Mouse (Mus musculus): ENCODE results near the gene Slc45a2. TPM values are rescaled to one million over a fixed set of nuclear protein-coding genes. Genes with fewer than 3 reads are reported as not detected.
"Not testable (repeated sequence)": the region's sequence is repeated elsewhere in the genome, so short reads cannot be mapped to it uniquely, and the experiment has no call there.

The Slc45a2 gene
- total RNA-seq (2017), result not detected in 3 replicates

- no peak for ATAC-seq (replicated peaks; ENCODE audit: insufficient number of reproducible peaks, low FRiP score, low TSS enrichment, poor library complexity, severe bottlenecking)
Observed at GRCm38 (mm10) chr15:11000421-11000820, at the start of gene Slc45a2. TSS of gene Slc45a2 (plus strand) at chr15:11000721.

- ATAC-seq (replicated peaks; ENCODE audit: insufficient number of reproducible peaks, low FRiP score, low TSS enrichment, poor library complexity, severe bottlenecking), result no peak
Observed at GRCm38 (mm10) chr15:10951951-10952759, 48.4 kb upstream of the Slc45a2 start, which contains the start of gene C1qtnf3. TSS of gene C1qtnf3 (plus strand) at chr15:10952332.

DNA sequence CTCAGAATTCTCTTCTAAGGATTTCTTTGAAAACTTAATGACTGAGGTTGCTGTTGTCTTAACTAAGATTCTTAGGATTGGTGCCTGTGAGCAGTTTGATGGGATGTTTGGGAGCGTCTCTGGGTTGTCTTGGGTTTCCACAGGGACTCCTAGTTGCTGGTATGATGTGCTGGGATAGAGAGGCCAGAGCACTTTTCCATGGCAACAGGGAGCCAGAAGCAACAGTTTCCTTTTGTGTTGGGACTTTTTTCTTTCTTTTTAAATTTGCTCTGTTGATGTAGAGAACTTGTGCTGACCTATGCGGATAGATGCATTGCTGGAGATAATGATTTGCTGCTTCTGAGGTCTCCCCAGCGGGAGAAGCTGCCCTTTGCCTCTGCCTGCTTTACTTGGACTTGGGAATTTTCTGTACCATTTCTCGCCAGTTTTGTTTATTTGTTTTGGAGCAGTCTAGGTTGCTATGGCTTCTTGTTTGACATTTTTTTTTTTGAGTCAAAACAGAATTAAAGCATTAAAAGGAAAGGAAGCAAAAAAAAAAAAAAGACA lies 47.7 kb upstream of the Slc45a2 start:
- ATAC-seq (replicated peaks; ENCODE audit: insufficient number of reproducible peaks, low FRiP score, low TSS enrichment, poor library complexity, severe bottlenecking), result no peak

- no peak for ATAC-seq (replicated peaks; ENCODE audit: insufficient number of reproducible peaks, low FRiP score, low TSS enrichment, poor library complexity, severe bottlenecking)
Observed at GRCm38 (mm10) chr15:10953465-10953864, 47.1 kb upstream of the Slc45a2 start.

DNA sequence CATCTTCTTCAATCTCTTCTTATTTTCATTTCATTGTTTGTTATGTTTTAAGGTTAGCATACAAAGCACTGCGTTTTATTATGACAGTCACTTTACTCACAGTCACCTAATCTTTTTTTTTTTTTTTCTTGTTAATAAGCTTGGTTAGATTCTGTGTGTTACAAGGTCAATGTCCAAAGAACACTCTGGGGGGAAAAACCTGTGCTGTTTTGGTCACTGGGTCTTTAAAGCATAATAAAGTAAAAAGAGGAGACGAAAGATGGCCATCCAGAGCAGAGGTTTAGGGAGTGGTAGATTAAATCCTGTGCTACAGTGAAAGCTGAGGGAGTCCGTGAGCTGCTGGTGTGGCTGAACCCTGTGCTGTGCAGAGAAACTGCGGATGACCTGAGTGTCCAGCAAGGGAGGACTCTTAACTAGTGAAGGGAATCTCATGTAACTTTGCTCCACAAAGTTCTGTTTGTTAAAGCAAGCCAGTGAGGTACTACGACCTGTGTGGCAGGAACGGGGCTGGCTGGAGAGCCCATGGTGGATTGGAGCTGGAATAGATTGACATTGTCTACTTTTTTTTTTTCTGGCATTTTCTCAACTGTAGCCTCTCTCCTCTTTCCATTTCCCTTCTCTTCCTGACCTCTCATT lies 46.0 kb upstream of the Slc45a2 start:
- no peak for ATAC-seq (replicated peaks; ENCODE audit: insufficient number of reproducible peaks, low FRiP score, low TSS enrichment, poor library complexity, severe bottlenecking)

DNA sequence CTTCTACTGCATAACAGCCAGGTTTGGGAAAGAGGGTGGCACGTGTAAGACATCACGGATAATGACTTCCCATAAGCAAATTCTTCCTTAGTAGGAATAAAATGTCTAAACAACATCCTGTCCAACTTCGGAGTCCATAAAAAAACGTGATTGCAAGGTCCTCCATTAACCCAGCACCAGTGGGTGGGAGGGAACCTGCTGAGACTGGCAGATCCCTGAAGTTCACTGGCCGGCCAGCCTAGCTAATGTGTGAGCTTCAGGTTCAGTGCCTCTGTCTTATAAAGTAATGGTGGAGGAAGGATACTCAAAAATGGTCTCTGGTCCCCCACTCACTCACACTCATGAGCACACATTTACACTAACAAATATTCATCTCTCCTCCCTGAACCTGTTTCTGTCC lies 45.4 kb upstream of the Slc45a2 start:
- ATAC-seq (replicated peaks; ENCODE audit: insufficient number of reproducible peaks, low FRiP score, low TSS enrichment, poor library complexity, severe bottlenecking), result no peak

GRCm38 (mm10) chr15:10956706-10957105 lies 43.8 kb upstream of the Slc45a2 start:
- ATAC-seq (replicated peaks; ENCODE audit: insufficient number of reproducible peaks, low FRiP score, low TSS enrichment, poor library complexity, severe bottlenecking), result no peak

DNA sequence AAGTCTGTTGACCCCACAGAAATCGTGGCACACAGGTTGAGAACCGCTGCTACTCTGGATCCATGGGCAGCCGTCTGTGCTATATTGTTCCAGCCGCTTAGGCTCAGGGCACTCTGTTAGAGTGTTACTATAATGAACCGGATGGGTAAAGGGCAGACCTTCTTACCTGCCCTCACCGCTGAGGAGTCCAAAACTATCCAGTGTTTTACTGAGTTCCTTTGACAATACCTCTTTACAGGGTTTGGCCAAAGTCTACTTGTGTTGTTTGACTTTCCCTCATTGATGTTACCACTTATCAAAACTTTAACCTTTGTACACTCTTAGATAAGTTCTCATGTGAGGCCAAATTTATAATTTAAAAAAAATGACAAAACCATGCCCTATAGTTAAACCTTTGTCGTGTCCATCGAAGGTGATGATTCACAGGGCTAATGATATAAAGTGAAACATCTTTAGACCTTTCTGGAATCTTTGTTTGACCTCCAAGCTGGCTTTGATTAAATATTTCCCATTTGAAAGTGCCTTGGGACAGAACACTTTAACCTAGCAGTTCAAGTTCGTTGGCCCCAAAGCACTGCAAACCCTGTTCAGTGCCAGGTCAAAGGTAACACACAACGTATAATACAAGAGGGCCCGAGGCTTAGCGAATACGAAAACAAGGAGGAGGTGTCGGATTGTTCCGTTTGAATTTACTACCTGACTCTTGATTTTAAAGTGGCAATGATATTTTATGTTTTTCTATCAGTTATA lies 41.1 kb upstream of the Slc45a2 start:
- ATAC-seq (replicated peaks; ENCODE audit: insufficient number of reproducible peaks, low FRiP score, low TSS enrichment, poor library complexity, severe bottlenecking), result no peak

- ATAC-seq (replicated peaks; ENCODE audit: insufficient number of reproducible peaks, low FRiP score, low TSS enrichment, poor library complexity, severe bottlenecking), result no peak
Observed at GRCm38 (mm10) chr15:10960267-10960666, 40.3 kb upstream of the Slc45a2 start.

GRCm38 (mm10) chr15:10962601-10963000 lies 37.9 kb upstream of the Slc45a2 start:
- no peak for ATAC-seq (replicated peaks; ENCODE audit: insufficient number of reproducible peaks, low FRiP score, low TSS enrichment, poor library complexity, severe bottlenecking)

DNA sequence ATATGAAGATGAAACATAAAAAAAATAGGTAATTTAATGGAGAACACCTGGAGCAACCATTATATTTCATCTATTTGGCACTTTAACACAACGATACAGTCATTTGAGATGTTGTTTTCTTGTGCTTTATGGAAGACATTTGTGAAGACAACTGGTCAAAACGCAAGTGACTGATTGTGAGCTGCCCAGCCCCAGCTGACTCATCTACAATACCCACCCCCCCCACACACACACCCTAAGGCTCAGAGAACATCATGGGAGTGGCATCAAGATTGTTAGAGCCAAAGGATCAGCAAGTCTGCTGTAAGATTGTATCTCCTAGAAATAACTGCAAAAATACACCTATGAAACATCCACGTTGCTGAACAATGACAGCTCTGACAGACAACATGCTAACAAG lies 31.1 kb upstream of the Slc45a2 start:
- no peak for ATAC-seq (replicated peaks; ENCODE audit: insufficient number of reproducible peaks, low FRiP score, low TSS enrichment, poor library complexity, severe bottlenecking)

- no peak for ATAC-seq (replicated peaks; ENCODE audit: insufficient number of reproducible peaks, low FRiP score, low TSS enrichment, poor library complexity, severe bottlenecking)
Observed at GRCm38 (mm10) chr15:10970777-10971176, 29.7 kb upstream of the Slc45a2 start.

- ATAC-seq (replicated peaks; ENCODE audit: insufficient number of reproducible peaks, low FRiP score, low TSS enrichment, poor library complexity, severe bottlenecking), result no peak
Observed at GRCm38 (mm10) chr15:10977151-10977550, 23.4 kb upstream of the Slc45a2 start.

- ATAC-seq (replicated peaks; ENCODE audit: insufficient number of reproducible peaks, low FRiP score, low TSS enrichment, poor library complexity, severe bottlenecking), result no peak
Observed at GRCm38 (mm10) chr15:10980712-10981111, 19.8 kb upstream of the Slc45a2 start.

DNA sequence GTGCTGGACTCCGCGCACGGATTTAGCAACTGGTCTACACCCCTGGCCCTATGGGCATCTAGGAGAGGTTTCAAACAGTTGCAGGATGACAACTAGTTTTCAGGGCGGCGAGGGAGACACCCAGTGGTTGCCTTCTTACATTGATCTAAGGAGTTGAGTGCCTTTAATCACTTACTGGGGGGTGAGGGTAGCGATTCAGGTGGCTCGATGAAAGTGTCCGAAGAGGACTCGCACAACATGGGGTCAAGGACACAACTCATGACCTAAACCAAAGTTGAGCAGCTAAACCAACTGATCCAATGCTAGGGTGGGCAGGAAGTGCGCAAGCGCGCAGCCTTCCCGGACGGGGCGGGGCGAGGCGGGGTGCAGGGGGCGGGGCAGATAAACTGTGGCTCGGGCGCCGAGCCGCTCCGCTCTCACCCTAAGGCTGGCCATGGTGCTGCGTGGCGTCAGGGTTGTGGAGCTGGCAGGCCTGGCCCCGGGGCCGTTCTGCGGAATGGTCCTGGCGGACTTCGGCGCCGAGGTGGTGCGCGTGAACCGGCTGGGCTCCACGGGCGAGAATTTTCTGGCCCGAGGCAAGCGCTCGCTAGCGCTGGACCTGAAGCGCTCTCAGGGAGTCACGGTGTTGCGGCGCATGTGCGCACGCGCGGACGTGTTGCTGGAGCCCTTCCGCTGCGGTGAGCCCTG lies 19.0 kb upstream of the Slc45a2 start, which contains the start of gene Amacr:
Amacr (plus strand) TSS at position 380 of the 687 bp plus-strand sequence.
- peak; percentile 80 for ATAC-seq (replicated peaks; ENCODE audit: insufficient number of reproducible peaks, low FRiP score, low TSS enrichment, poor library complexity, severe bottlenecking)

- ATAC-seq (replicated peaks; ENCODE audit: insufficient number of reproducible peaks, low FRiP score, low TSS enrichment, poor library complexity, severe bottlenecking), result no peak
Observed at GRCm38 (mm10) chr15:10982064-10982435, 18.5 kb upstream of the Slc45a2 start.

GRCm38 (mm10) chr15:10985756-10986155 lies 14.8 kb upstream of the Slc45a2 start:
- ATAC-seq (replicated peaks; ENCODE audit: insufficient number of reproducible peaks, low FRiP score, low TSS enrichment, poor library complexity, severe bottlenecking), result no peak

GRCm38 (mm10) chr15:10986477-10986876 lies 14.0 kb upstream of the Slc45a2 start:
- ATAC-seq (replicated peaks; ENCODE audit: insufficient number of reproducible peaks, low FRiP score, low TSS enrichment, poor library complexity, severe bottlenecking), result not testable (repeated sequence)

DNA sequence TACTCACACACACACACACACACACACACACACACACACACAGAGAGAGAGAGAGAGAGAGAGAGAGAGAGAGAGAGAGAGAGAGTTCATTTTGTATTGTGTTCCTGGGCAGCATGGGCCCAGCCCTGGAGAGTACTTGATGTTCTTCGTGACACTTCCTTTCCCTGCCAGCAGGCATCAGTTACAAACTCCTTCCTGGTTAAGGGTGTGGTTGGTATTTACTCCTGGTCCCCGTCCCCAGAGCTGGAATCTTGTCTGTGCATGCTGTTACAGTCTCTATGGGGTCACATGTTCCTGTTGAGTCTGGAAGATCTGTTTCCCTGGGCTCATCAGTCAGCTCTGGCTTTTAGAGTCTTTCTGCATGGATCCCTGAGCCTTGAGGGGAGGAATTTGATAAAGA lies 10.1 kb upstream of the Slc45a2 start:
- no peak for ATAC-seq (replicated peaks; ENCODE audit: insufficient number of reproducible peaks, low FRiP score, low TSS enrichment, poor library complexity, severe bottlenecking)

All from monocyte, adult 5-6 weeks (primary cell).